Mouse (Mus musculus) lung, adult 2 months (tissue): ENCODE results near the gene Cdk5rap2.

Experiments used
- CTCF ChIP-seq: fragments of 200-500 bp; IDR thresholded peaks from 2 replicates; pipeline ENCODE4 v1.5.1; 2011; ENCODE audit warnings: mild to moderate bottlenecking, low read length, control low read depth; ENCODE audit not compliant: insufficient read depth
- POLR2A ChIP-seq: fragments of 200-500 bp; IDR thresholded peaks from 2 replicates; pipeline ENCODE4 v1.6.1; 2011; ENCODE audit warnings: low read depth, mild to moderate bottlenecking, control low read depth, low read length, borderline replicate concordance; ENCODE audit errors: extremely low read depth

DNA sequence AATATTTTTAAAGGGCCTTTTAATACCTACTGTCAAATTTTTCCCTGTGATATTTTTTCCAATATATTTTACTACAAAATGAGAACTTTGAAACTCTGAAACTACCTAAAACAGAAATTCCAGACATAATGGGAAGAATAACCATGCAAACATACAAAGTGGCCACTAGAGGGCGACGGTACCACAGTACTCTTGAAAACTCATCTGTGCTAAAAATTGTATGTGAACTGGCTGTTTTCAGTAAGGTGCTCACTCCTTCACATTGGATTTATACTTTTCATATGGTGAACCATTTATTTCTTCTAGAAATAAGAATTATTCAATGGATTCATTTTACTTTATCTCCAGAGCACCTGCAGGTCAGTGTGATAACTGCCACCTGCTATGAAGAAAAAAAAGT is 41.5 kb upstream of the Cdk5rap2 start:
- TF ChIP-seq CTCF (peak; percentile 38), POLR2A (no peak)
